Mouse (Mus musculus): ENCODE measurements around the gene Orai1. TPM values are rescaled to one million over a fixed set of nuclear protein-coding genes. Genes with fewer than 3 reads are reported as not detected.
"Not testable (repeated sequence)": the region's sequence is repeated elsewhere in the genome, so short reads cannot be mapped to it uniquely, and the experiment has no call there.

Orai1 gene
- total RNA-seq, 2 experiments from 2014 or later = 46.2 to 53.8 TPM

GRCm38 (mm10) chr5:123061402-123061749 lies 46.5 kb downstream of the Orai1 start:
- DNase-seq (ENCODE audit: low spot score in 2 of 2) = not testable (repeated sequence)

- no peak for DNase-seq (ENCODE audit: low spot score in 2 of 2)
Observed at GRCm38 (mm10) chr5:123063141-123063540, 48.3 kb downstream of the Orai1 start.

- DNase-seq (ENCODE audit: low spot score in 2 of 2) = peak in 1 of 2 experiments; percentile 67
Observed at GRCm38 (mm10) chr5:123064207-123064606, 49.3 kb downstream of the Orai1 start.

GRCm38 (mm10) chr5:123067395-123067995 lies 52.6 kb downstream of the Orai1 start:
- no peak for DNase-seq (ENCODE audit: low spot score in 2 of 2)

- DNase-seq (ENCODE audit: low spot score in 2 of 2) = no peak
Observed at GRCm38 (mm10) chr5:123068115-123068514, 53.2 kb downstream of the Orai1 start, which contains the start of gene Tmem120b. Tmem120b (plus strand) TSS chr5:123068415.

GRCm38 (mm10) chr5:123068714-123069113 lies 53.8 kb downstream of the Orai1 start:
- DNase-seq (ENCODE audit: low spot score in 2 of 2) = no peak

GRCm38 (mm10) chr5:123075576-123076418 lies 60.9 kb downstream of the Orai1 start:
- peak; percentile 96 for DNase-seq (ENCODE audit: low spot score in 2 of 2)

GRCm38 (mm10) chr5:123076419-123077281 lies 61.8 kb downstream of the Orai1 start:
- DNase-seq (ENCODE audit: low spot score in 2 of 2) = no peak

GRCm38 (mm10) chr5:123079568-123079967 lies 64.7 kb downstream of the Orai1 start:
- DNase-seq (ENCODE audit: low spot score in 2 of 2) = no peak

- no peak for DNase-seq (ENCODE audit: low spot score in 2 of 2)
Observed at GRCm38 (mm10) chr5:123080041-123080440, 65.2 kb downstream of the Orai1 start.

Other genes with a start within 250 kb of the Orai1 start
- 10 to 100 TPM; 21.1 to 22.5 TPM for gene Camkk2, start 235.7 kb upstream of the Orai1 start, total RNA-seq (2021)
- gene Anapc5, start 193.7 kb upstream of the Orai1 start, total RNA-seq (2021) = 100 to 1,000 TPM; 245 TPM
- 10 to 100 TPM; 17.6 to 20.1 TPM for gene Rnf34, start 165.0 kb upstream of the Orai1 start, total RNA-seq (2021)
- gene Kdm2b, start 25.3 kb upstream of the Orai1 start, total RNA-seq (2021) = 10 to 100 TPM; 26.0 to 31.7 TPM
- gene Morn3, start 31.9 kb downstream of the Orai1 start, total RNA-seq (2021) = not detected
- gene Tmem120b, start 53.3 kb downstream of the Orai1 start, total RNA-seq (2021) = 10 to 100 TPM; 24.0 to 25.9 TPM
- under 1 TPM; 0.91 to 0.93 TPM for gene Rhof, start 117.6 kb downstream of the Orai1 start, total RNA-seq (2021)
- 10 to 100 TPM; 21.0 to 21.4 TPM for gene Setd1b, start 127.1 kb downstream of the Orai1 start, total RNA-seq (2021)
- gene Psmd9, start 154.3 kb downstream of the Orai1 start, total RNA-seq (2021) = 10 to 100 TPM; 28.3 to 32.2 TPM
- 1 to 10 TPM in 1 of 2 experiments, under 1 TPM in 1; 0.42 to 2.4 TPM for gene Hpd, start 167.7 kb downstream of the Orai1 start, total RNA-seq (2021)
- gene Wdr66, start 237.0 kb downstream of the Orai1 start, total RNA-seq (2021) = 1 to 10 TPM; 2.4 to 4.2 TPM